Mouse (Mus musculus) leukemia stem cell, adult 10-12 weeks (primary cell): Measurements from ENCODE around the gene Pced1b. TPM values are rescaled to one million over a fixed set of nuclear protein-coding genes. Genes with fewer than 3 reads are reported as not detected.

Experiments used
- polyA plus RNA-seq: library from polyadenylated mRNA; stranded (reverse); fragments of >175 nt; gene quantifications from 2 replicates; pipeline ENCODE4 v1.2.3, GENCODE M21; 2012; ENCODE audit warnings: low replicate concordance

Gene Pced1b
- polyA plus RNA-seq = 8.8 and 14.6 TPM in 2 replicates

GRCm38 (mm10) chr15:97246911-97247790, at the start of gene Pced1b, which contains the start of gene Amigo2:
Gene Pced1b (plus strand): TSS chr15:97247107.
Gene Amigo2 (minus strand): TSS chr15:97247287.

Other genes starting within 250 kb of the Pced1b start
- gene Slc38a4, start 191.2 kb upstream of the Pced1b start, polyA plus RNA-seq = not detected in 2 replicates
- 0.19 TPM in 2 replicates for gene Amigo2, start 180 bp downstream of the Pced1b start, polyA plus RNA-seq